ENCODE assay signal across 7 mouse cellular contexts in the genomic region with DNA sequence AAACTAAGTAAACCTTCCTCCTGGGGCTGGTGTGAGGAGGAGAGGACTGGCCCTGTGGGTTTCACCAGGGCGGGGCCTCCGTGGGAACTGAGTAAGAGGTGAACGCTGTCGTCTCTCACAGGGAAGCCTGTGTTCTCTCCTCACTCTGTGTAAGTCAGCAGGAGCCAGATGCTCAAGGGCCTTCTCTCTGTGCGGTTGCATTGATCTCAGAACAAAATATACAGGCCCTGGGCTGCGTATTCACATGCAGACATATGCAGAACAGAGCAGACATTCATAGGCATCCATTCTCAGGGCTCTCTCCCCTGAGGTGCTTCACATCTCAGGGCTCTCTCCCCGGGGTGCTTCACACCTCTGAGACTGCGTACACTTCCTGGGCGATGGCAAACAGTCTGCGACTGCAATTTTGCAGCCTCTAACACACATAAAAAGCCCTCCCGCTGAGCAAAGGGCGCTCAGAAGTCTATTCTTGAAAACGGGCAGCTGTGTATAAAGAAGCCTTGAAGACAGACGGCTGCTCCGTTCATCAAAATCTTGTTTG.
DNase-seq lines count a peak whose midpoint lies in the region; ATAC-seq lines count a peak whose summit lies in the region.

No protein-coding gene starts in this region.

- intact Hi-C loops in gastrocnemius, postnatal 36 days (cut with DNase I) = loop anchor here (5.0 to 10.0 kb wide), 2 partner anchors 86 to 172 kb away; no protein-coding TSS in a partner anchor

- peak overlapping the region; percentile 43 for H3K4me2 ChIP-seq in hindbrain, embryonic 13.5 days

- 6% methylated on average over 15 of the region's 15 CpGs for WGBS in hindbrain, embryonic 13.5 days

- no peaks in the 10 kb centered on the region for H3K36me3 ChIP-seq in hindbrain, embryonic 13.5 days

- peak; percentile 80 for ATAC-seq in activated CD4-positive, CD25-positive, alpha-beta regulatory T cell, adult 4 months
- peak; percentile 75 for ATAC-seq in hindbrain, embryonic 13.5 days (ENCODE audit: low FRiP score)
- no peak for ATAC-seq in erythroid progenitor cell, adult 5-6 weeks (replicated peaks; ENCODE audit: low FRiP score, poor library complexity, severe bottlenecking)

- H3K27ac ChIP-seq in hindbrain, embryonic 13.5 days = peak overlapping the region; percentile 82

- peak; percentile 5 for DNase-seq in ES-CJ7 (ENCODE audit: low read depth, low spot score)
- peak; percentile 22 for DNase-seq in neural tube, embryonic 10.5 days (ENCODE audit: extremely low spot score, low spot score)
- no peak for DNase-seq in cerebellum, adult 18-20 months
- DNase-seq in gastrocnemius, postnatal 36 days = no peak

- H3K9me3 ChIP-seq in hindbrain, embryonic 13.5 days = no peaks in the 10 kb centered on the region

- peak overlapping the region; percentile 59; the same call in 1 of the 2 replicates for H3K9ac ChIP-seq in hindbrain, embryonic 13.5 days

- H3K27me3 ChIP-seq in hindbrain, embryonic 13.5 days = no peaks in the 10 kb centered on the region

- no peak overlapping the region for H3K4me3 ChIP-seq in hindbrain, embryonic 13.5 days

- H3K4me1 ChIP-seq in hindbrain, embryonic 13.5 days (replicated peaks) = peaks cover 23% of the 10 kb centered on the region

Comparison
In these comparisons a context has a peak if more than half of its experiments do, and no peak if none do; other contexts are left out.
1. DNase-seq: peak in ES-CJ7 (single experiment) and neural tube, embryonic 10.5 days (single experiment); none in cerebellum, adult 18-20 months (0 of 2) and gastrocnemius, postnatal 36 days (0 of 2).